Mouse (Mus musculus) hindbrain, postnatal 0 days (tissue): ENCODE results near the gene Mvd. TPM values are rescaled to one million over a fixed set of nuclear protein-coding genes. Genes with fewer than 3 reads are reported as not detected.

Experiments used
- ATAC-seq: fragments of 200-750 bp; cut with Nextera tagmentation; 2 replicates; pipeline ENCODE4 v1.8.0; 2017; ENCODE audit warnings: mild to moderate bottlenecking, moderate TSS enrichment, moderate library complexity
- DNase-seq: peaks from one replicate; pipeline ENCODE4 v3.0.0-alpha.2; 2015; ENCODE audit warnings: low spot score
- H3K27ac ChIP-seq: fragments of 300-500 bp; sonication (generic); 2 replicates; pipeline ENCODE4 v1.5.1; 2014; ENCODE audit warnings: mild to moderate bottlenecking
- H3K27me3 ChIP-seq: fragments of 300-500 bp; sonication (generic); 2 replicates; pipeline ENCODE4 v1.6.1; 2014; ENCODE audit warnings: low read length, mixed read lengths; ENCODE audit not compliant: insufficient read depth
- H3K36me3 ChIP-seq: fragments of 300-500 bp; sonication (generic); 2 replicates; pipeline ENCODE4 v1.6.1; 2014; ENCODE audit warnings: low read length, mixed read lengths; ENCODE audit not compliant: insufficient read depth
- H3K4me1 ChIP-seq: fragments of 300-500 bp; sonication (generic); 2 replicates; pipeline ENCODE4 v1.6.1; 2014; ENCODE audit warnings: antibody characterized with exemption, low read length, mixed read lengths; ENCODE audit not compliant: insufficient read depth
- H3K4me2 ChIP-seq: fragments of 300-500 bp; sonication (generic); 2 replicates; pipeline ENCODE4 v1.6.1; 2014; ENCODE audit warnings: low read depth, mild to moderate bottlenecking, low read length, moderate library complexity, mixed read lengths
- H3K4me3 ChIP-seq: fragments of 300-500 bp; sonication (generic); 2 replicates; pipeline ENCODE4 v1.5.1; 2014; ENCODE audit warnings: low read length
- H3K9ac ChIP-seq: fragments of 300-500 bp; sonication (generic); replicated peaks from 2 replicates; pipeline ENCODE4 v1.6.1; 2014; ENCODE audit warnings: mild to moderate bottlenecking, low read length, moderate library complexity, mixed read lengths
- H3K9me3 ChIP-seq: fragments of 300-500 bp; sonication (generic); 2 replicates; pipeline ENCODE4 v1.6.1; 2016; ENCODE audit warnings: low read length, mixed read lengths
- CTCF ChIP-seq: IDR thresholded peaks from 2 replicates; pipeline ENCODE4 v1.5.1; 2016; ENCODE audit warnings: antibody characterized with exemption, control low read depth, low read depth
- WGBS: fragments of 180-500 bp; shearing (Covaris S2); extraction: QIAGEN DNeasy Blood & Tissue Kit; methylation state at CpG from one replicate; pipeline ENCODE4 v1.1.7; 2014; 5-methylcytosine and 5-hydroxymethylcytosine counted together
- polyA plus RNA-seq: library from polyadenylated mRNA; unstranded; fragments of >200 nt; fragmentation: Nextera tagmentation; extraction: Ambion mirVana; gene quantifications from 2 replicates; pipeline ENCODE4 v1.2.1, GENCODE M21; 2015
- total RNA-seq: library from RNA; depleted of rRNA; stranded (reverse); fragments of >200 nt; gene quantifications from 2 replicates; pipeline ENCODE4 v1.2.3, GENCODE M21; 2014

Mvd gene
- total and polyA plus RNA-seq, 2 experiments from 2014 or later = 55.2 to 89.6 TPM

DNA sequence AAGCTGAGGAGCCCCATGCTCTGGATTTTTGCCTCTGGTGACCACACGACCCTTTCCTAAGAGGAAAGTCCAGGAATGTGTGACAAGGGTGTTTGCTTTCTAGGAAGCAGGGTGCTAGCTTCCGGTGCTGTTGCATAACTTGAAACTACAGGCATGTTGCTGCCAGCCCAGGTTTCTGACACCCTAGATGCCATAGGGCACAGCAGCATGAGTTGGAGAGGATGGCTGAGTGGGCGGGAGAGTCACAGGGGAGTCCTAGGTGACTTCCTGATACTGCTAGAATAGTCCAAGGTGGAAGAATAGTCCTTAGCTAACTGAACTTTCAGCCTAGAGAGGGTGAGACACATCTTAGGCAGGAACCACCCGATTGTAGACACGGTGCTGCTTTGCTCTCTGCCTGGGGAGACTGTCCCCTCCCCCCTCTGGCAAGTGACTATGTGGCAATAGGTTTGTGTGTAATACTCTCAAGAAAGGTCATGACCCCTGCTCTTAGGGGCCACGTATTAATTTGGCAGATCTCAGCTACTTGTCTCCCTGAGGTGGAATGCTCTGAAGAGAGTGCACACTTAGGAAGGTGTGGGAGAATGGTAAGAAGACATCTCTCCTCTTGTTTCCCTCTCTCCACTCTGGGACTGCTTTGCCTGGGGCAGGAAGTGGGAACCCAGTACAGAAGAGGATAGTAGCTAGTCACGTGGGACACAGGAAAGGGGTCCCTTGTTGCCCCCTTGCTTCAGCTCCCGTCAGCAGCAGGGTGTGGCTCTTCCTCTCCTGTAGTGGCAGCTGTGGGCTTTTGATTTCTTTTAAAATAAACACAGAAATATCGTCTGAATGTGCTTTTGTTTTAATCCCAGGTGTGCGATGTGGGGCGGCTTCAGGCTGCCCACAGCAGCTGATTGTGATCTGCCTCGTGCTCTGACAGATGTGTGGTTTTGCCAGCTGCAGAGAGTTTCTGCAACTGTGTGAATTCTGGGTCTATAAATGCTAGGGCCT, 20.7 kb upstream of the Mvd start:
- H3K36me3 ChIP-seq = peaks cover 29% of the 10 kb centered on the region; the same call in 1 of the 2 replicates
- WGBS = 65% methylated on average over 12 of the region's 12 CpGs
- DNase-seq (no peak), ATAC-seq (no peak)
- no peak for TF ChIP-seq CTCF
- peaks cover 7% of the 10 kb centered on the region for H3K27me3 ChIP-seq
- H3K9ac ChIP-seq = no peak overlapping the region
- no peak overlapping the region for H3K4me2 ChIP-seq
- H3K9me3 ChIP-seq = no peaks in the 10 kb centered on the region
- H3K4me3 ChIP-seq = no peak overlapping the region
- no peaks in the 10 kb centered on the region for H3K4me1 ChIP-seq
- H3K27ac ChIP-seq = no peak overlapping the region

DNA sequence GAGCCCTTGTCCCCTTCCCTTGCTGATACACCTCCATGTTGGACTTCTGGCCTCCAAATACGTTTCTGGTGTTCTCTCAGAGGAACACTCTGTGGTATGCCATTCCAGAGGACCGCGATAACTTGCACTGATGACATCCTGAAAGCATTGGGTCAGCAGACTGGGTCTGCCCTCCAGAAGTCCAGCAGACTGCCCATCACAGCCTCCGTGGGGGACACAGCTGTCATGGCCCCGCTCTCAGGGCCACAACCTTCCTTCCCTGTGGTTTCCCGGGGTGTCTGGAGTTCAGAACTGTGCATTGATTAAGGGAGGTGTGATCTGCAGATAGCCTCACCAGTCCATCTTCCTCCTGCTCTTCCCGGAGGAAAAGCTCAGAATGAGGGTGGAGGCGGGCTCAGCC, 19.3 kb upstream of the Mvd start:
- Histone ChIP-seq H3K4me1 (no peaks in the 10 kb centered on the region), H3K4me3 (no peak overlapping the region), H3K4me2 (no peak overlapping the region), H3K27ac (no peak overlapping the region), H3K36me3 (peaks cover 23% of the 10 kb centered on the region; the same call in 1 of the 2 replicates), H3K27me3 (peaks cover 7% of the 10 kb centered on the region), H3K9me3 (no peaks in the 10 kb centered on the region), H3K9ac (no peak overlapping the region)
- no peak for DNase-seq
- WGBS = 64% methylated on average over 8 of the region's 8 CpGs
- ATAC-seq = no peak
- TF ChIP-seq CTCF = no peak

DNA sequence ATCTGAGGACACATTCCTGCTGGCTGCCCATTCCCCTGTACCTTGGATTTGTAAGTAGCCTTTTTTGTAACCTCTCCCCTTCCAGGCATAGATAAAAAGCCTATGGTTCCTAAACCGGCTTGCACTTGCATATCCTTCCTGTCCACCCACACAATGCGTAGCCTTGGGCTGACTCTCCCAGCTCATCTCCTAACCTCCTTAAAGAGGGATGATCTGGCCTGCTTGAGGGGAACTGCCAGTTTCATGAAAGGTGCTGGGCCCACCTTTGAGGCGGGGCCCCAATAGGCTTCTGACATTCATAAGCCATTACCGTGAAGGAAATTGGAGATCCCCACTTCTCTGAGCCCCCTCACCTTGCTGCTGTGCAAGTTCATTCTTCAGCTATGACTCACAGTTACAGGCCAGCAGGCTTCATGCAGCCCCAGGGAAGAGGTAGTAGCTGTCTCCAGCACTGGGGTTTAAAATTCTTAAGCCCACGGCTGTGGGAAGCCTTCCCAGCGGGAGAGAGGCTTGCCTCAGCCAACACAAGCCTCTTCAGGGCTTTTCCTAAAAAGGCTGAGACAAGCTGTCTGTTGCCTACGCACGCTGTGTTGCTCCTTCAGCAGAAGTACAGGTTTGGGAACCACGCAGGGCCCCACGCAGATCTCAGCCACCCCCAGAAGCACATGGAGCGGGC, 18.4 kb upstream of the Mvd start:
- TF ChIP-seq CTCF = no peak
- no peaks in the 10 kb centered on the region for H3K4me1 ChIP-seq
- no peaks in the 10 kb centered on the region for H3K9me3 ChIP-seq
- no peak overlapping the region for H3K4me2 ChIP-seq
- ATAC-seq = no peak
- H3K27me3 ChIP-seq = peaks cover 7% of the 10 kb centered on the region
- H3K9ac ChIP-seq = no peak overlapping the region
- H3K36me3 ChIP-seq = peaks cover 14% of the 10 kb centered on the region; the same call in 1 of the 2 replicates
- 55% methylated on average over 11 of the region's 11 CpGs for WGBS
- no peak overlapping the region for H3K4me3 ChIP-seq
- no peak for DNase-seq
- H3K27ac ChIP-seq = no peak overlapping the region

DNA sequence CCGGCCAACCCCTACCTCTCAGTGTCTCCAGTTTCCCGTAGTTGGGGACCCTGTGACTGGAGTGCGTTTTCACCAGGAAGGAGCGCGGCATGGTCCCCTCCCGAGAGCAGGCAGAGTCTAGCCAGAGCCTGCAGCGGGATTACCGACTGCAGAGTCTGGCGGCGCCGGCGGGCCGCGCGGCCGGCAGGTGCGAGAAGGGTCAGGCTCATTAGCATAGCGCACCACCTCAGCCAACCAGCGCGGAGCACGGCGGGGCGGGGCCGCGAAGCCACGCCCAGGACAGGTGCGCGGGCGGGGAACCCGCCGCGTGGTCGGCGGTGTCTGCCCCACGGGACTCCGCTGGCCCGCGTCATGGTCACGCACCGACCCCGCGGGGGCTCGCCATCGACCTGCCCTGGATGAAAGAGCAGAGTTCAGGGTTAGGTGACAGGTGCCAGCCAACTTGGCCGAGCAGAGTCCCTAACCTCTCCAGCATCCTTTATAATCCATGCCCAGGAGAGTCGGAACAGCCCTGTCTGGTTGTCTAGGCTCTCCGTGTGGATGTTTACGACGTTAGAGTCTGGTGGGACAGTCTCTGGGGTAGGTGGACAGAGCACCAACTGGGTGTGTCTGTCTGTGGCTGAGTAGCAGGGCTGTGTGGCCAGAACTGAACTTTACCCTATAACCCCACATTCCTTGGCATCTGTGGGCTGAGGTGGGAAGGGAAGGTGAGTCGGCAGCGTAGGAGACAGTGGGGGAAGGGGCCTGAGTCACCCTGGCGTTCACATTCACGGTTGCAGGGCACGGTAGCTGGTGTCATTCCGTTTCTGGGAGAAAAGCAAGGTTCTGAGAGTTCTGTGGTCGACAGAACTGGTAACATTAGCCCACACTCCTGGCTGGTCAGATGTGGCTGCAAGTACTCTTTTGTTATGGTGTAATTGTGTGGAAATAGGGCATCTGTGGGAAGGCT, 17.6 kb upstream of the Mvd start, which contains the start of gene Snai3:
TSS of gene Snai3 (minus strand) at position 210 of the 949 bp plus-strand sequence.
- peak within 1 kb of the TSS; percentile 61 for H3K4me2 ChIP-seq
- 0 out of 2 replicates have a peak within 1 kb of the TSS, but pooled peaks have one; percentile 21 for H3K9ac ChIP-seq
- no peaks in the 10 kb centered on the region for H3K4me1 ChIP-seq
- DNase-seq (peak; percentile 26), ATAC-seq (peak; percentile 71)
- 3% methylated on average over 55 of the region's 56 CpGs for WGBS
- 0 out of 2 replicates have a peak, but pooled peaks cover 6% of the 10 kb centered on the region for H3K36me3 ChIP-seq
- H3K4me3 ChIP-seq = peak within 1 kb of the TSS; percentile 34
- no peaks in the 10 kb centered on the region for H3K9me3 ChIP-seq
- H3K27me3 ChIP-seq = peaks cover 7% of the 10 kb centered on the region
- TF ChIP-seq CTCF = no peak
- H3K27ac ChIP-seq = no peak within 1 kb of the TSS

DNA sequence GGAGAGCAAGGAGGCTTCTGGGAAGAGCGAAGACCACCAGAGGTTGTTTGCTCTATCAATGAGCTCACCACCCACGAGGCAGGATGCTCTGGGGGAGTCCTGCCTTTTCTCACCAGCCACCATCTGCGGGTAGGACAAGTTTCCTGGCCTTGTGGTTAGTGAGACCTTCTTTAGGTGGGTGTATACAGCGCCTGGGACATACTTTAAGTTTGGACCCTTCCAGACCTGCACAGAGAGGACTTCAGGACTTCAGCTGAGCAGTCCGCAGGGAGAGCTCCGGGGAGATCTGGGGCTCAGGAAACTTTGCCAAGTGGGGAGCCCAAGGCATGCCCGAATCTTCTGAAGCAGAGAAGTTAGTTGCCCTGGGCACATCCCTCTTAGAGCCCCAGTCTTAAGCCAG, 16.8 kb upstream of the Mvd start:
- peak overlapping the region; percentile 34; the same call in 1 of the 2 replicates for H3K4me3 ChIP-seq
- peak overlapping the region; percentile 61 for H3K4me2 ChIP-seq
- no peaks in the 10 kb centered on the region for H3K9me3 ChIP-seq
- no peak overlapping the region for H3K9ac ChIP-seq
- 27% methylated on average over 7 of the region's 7 CpGs for WGBS
- DNase-seq (no peak), ATAC-seq (no peak)
- peaks cover 7% of the 10 kb centered on the region for H3K27me3 ChIP-seq
- H3K36me3 ChIP-seq = no peaks in the 10 kb centered on the region
- no peak for TF ChIP-seq CTCF
- no peak overlapping the region for H3K27ac ChIP-seq
- H3K4me1 ChIP-seq = no peaks in the 10 kb centered on the region

DNA sequence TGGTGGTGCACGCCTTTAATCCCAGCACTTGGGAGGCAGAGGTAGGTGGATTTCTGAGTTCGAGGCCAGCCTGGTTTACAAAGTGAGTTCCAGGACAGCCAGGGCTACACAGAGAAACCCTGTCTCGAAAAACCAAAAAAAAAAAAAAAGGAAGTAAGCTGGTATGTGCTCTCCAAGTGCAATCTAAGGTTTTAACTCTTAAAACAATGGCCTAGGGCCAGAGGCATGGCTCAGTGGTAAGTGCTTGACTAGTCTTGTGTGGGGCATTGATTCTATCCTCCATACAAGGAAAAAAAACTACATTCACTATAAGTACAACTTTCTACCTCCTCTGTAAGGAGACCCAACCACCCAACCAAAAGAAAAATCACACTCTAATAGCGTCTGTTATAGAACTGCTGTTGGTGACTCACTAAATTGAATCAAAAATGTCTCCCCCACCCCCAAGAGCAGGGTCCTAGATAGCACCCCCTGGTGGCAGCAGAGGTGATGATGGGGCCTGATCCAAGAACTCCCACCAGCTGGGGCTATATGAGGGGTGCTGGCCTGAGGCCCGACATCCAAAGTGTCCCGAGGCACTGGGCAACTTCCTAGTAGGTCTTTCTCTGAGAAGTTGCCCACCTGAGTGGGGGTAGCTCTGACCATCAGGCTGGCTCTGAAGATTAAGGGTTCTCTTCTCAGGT, 16.1 kb upstream of the Mvd start:
- Histone ChIP-seq H3K4me1 (no peaks in the 10 kb centered on the region), H3K27me3 (peaks cover 7% of the 10 kb centered on the region), H3K4me2 (no peak overlapping the region), H3K27ac (no peak overlapping the region), H3K4me3 (no peak overlapping the region), H3K9ac (no peak overlapping the region), H3K9me3 (no peaks in the 10 kb centered on the region), H3K36me3 (no peaks in the 10 kb centered on the region)
- TF ChIP-seq CTCF = peak; percentile 58
- ATAC-seq (no peak), DNase-seq (no peak)
- 43% methylated on average over 5 of the region's 6 CpGs for WGBS
